Mouse (Mus musculus): ENCODE results near the gene Rfx1. TPM values are rescaled to one million over a fixed set of nuclear protein-coding genes. Genes with fewer than 3 reads are reported as not detected.

The Rfx1 gene
- total and polyA plus RNA-seq, 2 experiments from 2014 or later: 6.2 to 31.2 TPM

DNA sequence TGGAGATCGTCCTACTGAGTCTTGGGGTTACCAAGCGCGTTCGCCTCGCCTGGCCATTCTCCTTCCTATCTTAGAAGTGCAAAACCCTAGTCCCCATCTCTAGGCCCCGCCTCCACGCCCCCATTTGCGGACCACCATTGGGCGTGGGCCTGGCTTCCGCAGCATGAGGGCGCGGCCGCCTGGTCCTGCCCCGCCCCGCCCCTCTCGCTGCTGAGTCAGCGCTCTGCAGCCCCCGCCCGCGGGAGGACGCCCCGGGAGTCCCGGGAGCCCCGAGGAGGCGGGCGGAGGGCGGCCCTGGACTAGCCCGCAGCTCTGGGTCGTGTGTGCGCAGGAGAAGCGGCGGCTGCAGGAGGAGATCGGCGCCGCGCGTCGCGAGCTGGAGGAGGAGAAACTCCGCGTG, 40.8 kb upstream of the Rfx1 start:
- Histone ChIP-seq H3K9me3 (ENCODE audit: low read length) (no peaks in the 10 kb centered on the region), H3K4me3 (ENCODE audit: low read depth, low read length) (peak overlapping the region; percentile 48), H3K36me3 (ENCODE audit: insufficient read depth) (no peaks in the 10 kb centered on the region), H3K9ac (peak overlapping the region; percentile 55), H3K4me2 (ENCODE audit: low read depth) (peak overlapping the region; percentile 86), H3K27me3 (ENCODE audit: insufficient read depth, low read length) (peaks cover 8% of the 10 kb centered on the region), H3K27ac (ENCODE audit: low read depth, low read length) (no peak overlapping the region), H3K4me1 (ENCODE audit: insufficient read depth) (no peaks in the 10 kb centered on the region)
- TF ChIP-seq CTCF (IDR thresholded peaks at IDR 0.05; ENCODE audit: low read depth): no peak
- peak; percentile 72 for DNase-seq
- WGBS: 1% methylated on average over 41 of the region's 41 CpGs
- peak; percentile 81 for ATAC-seq

DNA sequence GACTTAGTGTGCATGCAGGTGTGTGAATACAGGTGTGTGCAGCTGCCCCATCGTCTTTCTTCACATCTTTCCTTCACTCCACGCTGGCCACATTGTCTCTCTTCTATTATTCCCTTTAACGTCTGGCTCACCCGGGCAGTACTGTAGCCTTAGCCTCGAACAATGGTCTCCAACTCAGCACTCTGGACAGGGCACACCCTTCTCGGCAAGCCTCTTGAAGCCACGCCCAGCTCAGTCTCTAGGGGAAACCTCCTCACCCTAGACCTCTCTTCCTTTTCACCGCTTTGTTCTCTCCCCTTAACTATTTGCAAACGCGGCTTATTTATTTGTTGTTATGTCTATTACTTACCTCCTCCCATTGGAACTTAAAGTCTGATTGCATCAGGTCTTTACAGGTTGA, 39.2 kb upstream of the Rfx1 start:
- Histone ChIP-seq H3K27ac (ENCODE audit: low read depth, low read length) (no peak overlapping the region), H3K9ac (no peak overlapping the region), H3K4me1 (ENCODE audit: insufficient read depth) (no peaks in the 10 kb centered on the region), H3K9me3 (ENCODE audit: low read length) (no peaks in the 10 kb centered on the region), H3K36me3 (ENCODE audit: insufficient read depth) (no peaks in the 10 kb centered on the region), H3K4me2 (ENCODE audit: low read depth) (no peak overlapping the region), H3K27me3 (ENCODE audit: insufficient read depth, low read length) (peaks cover 8% of the 10 kb centered on the region; the same call in 1 of the 2 replicates), H3K4me3 (ENCODE audit: low read depth, low read length) (no peak overlapping the region)
- 12% methylated on average over 10 of the region's 10 CpGs for WGBS
- TF ChIP-seq CTCF (IDR thresholded peaks at IDR 0.05; ENCODE audit: low read depth): no peak
- no peak for ATAC-seq
- DNase-seq: no peak

DNA sequence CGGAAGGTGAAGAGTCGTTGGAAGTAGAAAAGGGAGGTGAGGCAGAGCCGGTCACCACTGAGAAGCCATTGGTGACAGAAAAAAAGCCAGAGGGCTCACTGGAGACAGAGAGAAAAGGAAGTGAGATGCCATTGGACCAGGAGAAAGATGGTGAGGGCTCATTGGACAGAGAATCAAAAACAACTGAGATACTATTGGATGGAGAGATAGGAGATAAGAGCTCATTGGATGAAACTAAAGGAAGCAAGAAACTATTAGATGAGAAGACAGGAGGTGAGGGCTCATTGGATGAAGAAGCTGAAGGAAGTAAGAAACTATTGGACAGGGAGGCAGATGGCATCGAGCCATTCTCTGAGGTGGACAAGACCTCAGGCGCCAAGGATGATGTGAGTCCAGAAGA, 37.4 kb upstream of the Rfx1 start:
- Histone ChIP-seq H3K27me3 (ENCODE audit: insufficient read depth, low read length) (peaks cover 8% of the 10 kb centered on the region; the same call in 1 of the 2 replicates), H3K4me3 (ENCODE audit: low read depth, low read length) (no peak overlapping the region), H3K4me2 (ENCODE audit: low read depth) (no peak overlapping the region), H3K9ac (no peak overlapping the region), H3K9me3 (ENCODE audit: low read length) (no peaks in the 10 kb centered on the region), H3K4me1 (ENCODE audit: insufficient read depth) (no peaks in the 10 kb centered on the region), H3K36me3 (ENCODE audit: insufficient read depth) (no peaks in the 10 kb centered on the region), H3K27ac (ENCODE audit: low read depth, low read length) (no peak overlapping the region)
- no peak for DNase-seq
- TF ChIP-seq CTCF (IDR thresholded peaks at IDR 0.05; ENCODE audit: low read depth): no peak
- ATAC-seq: no peak
- WGBS: 91% methylated on average over 5 of the region's 5 CpGs

DNA sequence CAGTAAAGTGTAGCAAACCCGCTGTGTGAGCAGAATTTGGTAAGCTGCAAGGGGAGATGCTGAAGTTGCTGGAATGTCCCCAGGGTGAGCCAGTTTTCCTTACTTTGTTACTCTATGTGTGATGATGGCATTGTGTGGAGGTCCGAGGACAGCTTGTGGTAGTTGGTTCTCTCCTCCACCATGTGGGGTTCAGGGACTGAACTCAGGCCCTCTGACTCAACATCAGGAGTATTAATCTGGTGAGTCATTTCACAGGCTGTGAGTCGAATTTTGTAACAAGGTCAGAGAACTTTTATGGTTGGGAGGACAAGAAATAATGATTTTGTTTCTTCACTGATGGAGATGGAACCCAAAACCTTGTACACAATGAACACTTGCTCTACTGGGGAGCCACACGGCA, 33.9 kb upstream of the Rfx1 start:
- Histone ChIP-seq H3K27ac (ENCODE audit: low read depth, low read length) (no peak overlapping the region), H3K4me3 (ENCODE audit: low read depth, low read length) (no peak overlapping the region), H3K9ac (no peak overlapping the region), H3K36me3 (ENCODE audit: insufficient read depth) (no peaks in the 10 kb centered on the region), H3K4me2 (ENCODE audit: low read depth) (no peak overlapping the region), H3K9me3 (ENCODE audit: low read length) (no peaks in the 10 kb centered on the region), H3K4me1 (ENCODE audit: insufficient read depth) (no peaks in the 10 kb centered on the region), H3K27me3 (ENCODE audit: insufficient read depth, low read length) (no peaks in the 10 kb centered on the region)
- DNase-seq (no peak), ATAC-seq (no peak)
- WGBS: 80% methylated on average over 4 of the region's 4 CpGs
- no peak for TF ChIP-seq CTCF (IDR thresholded peaks at IDR 0.05; ENCODE audit: low read depth)

DNA sequence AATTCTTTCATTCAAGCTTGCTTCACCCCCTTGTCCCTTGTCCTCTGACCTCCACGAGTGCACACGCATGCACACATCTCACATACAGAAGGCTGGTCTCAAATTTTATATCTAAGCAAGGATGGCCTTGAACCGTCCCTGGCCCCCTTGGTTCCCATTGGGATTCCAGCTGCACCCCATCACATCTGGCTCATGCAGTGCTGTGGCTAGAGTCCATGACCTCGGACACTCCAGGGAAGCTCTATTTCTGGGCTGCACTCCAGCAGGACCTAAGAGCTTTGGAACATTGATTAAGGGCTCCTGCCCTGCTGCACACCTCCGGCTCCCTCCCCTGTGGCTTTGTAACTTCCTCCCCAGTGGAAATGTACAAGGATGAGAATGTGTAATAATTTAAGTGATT, 28.6 kb upstream of the Rfx1 start:
- no peak overlapping the region for H3K9ac ChIP-seq
- DNase-seq (no peak), ATAC-seq (no peak)
- H3K4me3 ChIP-seq (ENCODE audit: low read depth, low read length): no peak overlapping the region
- no peak for TF ChIP-seq CTCF (IDR thresholded peaks at IDR 0.05; ENCODE audit: low read depth)
- 81% methylated on average over 5 of the region's 5 CpGs for WGBS
- H3K36me3 ChIP-seq (ENCODE audit: insufficient read depth): no peaks in the 10 kb centered on the region
- H3K4me1 ChIP-seq (ENCODE audit: insufficient read depth): peaks cover 6% of the 10 kb centered on the region; the same call in 1 of the 2 replicates
- H3K27ac ChIP-seq (ENCODE audit: low read depth, low read length): no peak overlapping the region
- no peaks in the 10 kb centered on the region for H3K9me3 ChIP-seq (ENCODE audit: low read length)
- no peak overlapping the region for H3K4me2 ChIP-seq (ENCODE audit: low read depth)
- H3K27me3 ChIP-seq (ENCODE audit: insufficient read depth, low read length): peaks cover 10% of the 10 kb centered on the region

DNA sequence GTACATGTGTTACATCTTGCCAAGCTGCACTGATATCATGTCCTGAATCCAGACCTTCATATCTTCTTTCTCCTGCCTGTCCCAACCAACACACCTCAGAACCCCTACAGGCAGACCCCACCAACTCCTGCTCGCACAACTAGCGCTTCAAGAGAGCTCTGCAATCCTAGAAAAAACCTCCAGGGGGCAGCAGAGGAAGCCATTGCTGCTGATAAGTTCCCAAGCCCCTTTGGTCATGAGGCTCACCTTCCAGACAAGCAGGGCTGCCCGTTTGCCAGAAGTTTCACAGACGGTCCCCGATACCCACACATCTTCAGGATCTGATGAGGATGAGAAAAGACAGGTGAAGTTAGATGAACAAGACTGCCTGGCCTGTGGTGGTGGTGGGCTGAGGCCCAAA, 27.6 kb upstream of the Rfx1 start:
- Histone ChIP-seq H3K9me3 (ENCODE audit: low read length) (no peaks in the 10 kb centered on the region), H3K27me3 (ENCODE audit: insufficient read depth, low read length) (peaks cover 20% of the 10 kb centered on the region), H3K4me1 (ENCODE audit: insufficient read depth) (peaks cover 6% of the 10 kb centered on the region; the same call in 1 of the 2 replicates), H3K4me3 (ENCODE audit: low read depth, low read length) (no peak overlapping the region), H3K9ac (no peak overlapping the region), H3K36me3 (ENCODE audit: insufficient read depth) (no peaks in the 10 kb centered on the region), H3K27ac (ENCODE audit: low read depth, low read length) (no peak overlapping the region), H3K4me2 (ENCODE audit: low read depth) (no peak overlapping the region)
- 5% methylated on average over 5 of the region's 5 CpGs for whole genome bisulfite sequencing
- TF ChIP-seq CTCF (IDR thresholded peaks at IDR 0.05; ENCODE audit: low read depth): peak; percentile 88
- DNase-seq (peak; percentile 90), ATAC-seq (peak; percentile 50; the same call in 1 of the 2 replicates)

DNA sequence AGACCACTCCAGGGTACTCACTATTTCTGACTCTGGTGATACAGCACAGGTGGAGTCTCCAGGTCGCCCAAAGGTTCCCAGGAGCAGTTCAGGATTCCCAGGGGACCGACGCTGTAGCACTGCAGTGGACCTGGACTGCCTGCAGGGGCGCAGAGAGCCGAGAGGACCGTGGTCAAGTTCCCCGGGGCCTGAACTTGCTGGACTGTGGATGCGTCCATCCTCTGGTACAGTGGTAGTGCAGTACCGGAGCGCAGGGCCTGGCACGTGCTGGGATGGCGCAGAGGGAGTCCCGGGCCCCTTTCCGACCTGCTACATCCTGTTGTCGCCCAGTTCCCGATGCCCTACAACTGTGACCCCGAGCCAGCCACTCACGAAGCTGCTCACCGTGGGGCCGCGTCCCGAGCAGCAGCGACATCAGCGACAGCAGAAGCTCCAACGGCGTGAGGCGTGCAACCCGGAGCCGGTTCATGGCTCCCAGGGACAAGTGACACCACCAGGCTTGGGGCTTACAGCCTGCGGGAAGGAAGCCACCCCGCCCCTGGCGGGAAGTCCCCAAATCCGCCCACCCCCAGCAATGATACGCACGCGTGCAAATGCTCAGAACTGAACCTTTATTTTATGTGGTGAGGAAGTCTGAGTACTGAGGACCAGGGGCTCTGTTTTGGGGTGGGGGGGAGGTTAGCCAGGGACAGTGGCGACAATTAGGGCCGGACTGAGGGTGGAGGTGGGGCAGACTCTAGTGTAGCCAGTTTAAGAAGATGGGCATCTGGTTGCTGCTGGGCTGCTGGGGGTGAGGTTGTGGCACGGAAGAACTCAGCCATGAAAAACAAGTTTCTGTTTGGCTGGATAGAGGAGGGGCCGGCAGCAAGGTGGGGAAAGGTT, 24.3 kb upstream of the Rfx1 start, which contains the start of gene Il27ra:
Gene Il27ra (minus strand): TSS at position 524 of the 882 bp plus-strand sequence.
- DNase-seq: peak; percentile 37
- Histone ChIP-seq H3K4me1 (ENCODE audit: insufficient read depth) (peaks cover 6% of the 10 kb centered on the region; the same call in 1 of the 2 replicates), H3K27ac (ENCODE audit: low read depth, low read length) (no peak within 1 kb of the TSS), H3K4me3 (ENCODE audit: low read depth, low read length) (peak within 1 kb of the TSS; percentile 28), H3K4me2 (ENCODE audit: low read depth) (peak within 1 kb of the TSS; percentile 61), H3K27me3 (ENCODE audit: insufficient read depth, low read length) (peaks cover 34% of the 10 kb centered on the region), H3K36me3 (ENCODE audit: insufficient read depth) (no peaks in the 10 kb centered on the region), H3K9me3 (ENCODE audit: low read length) (no peaks in the 10 kb centered on the region), H3K9ac (peak within 1 kb of the TSS; percentile 18; the same call in 1 of the 2 replicates)
- peak; percentile 73 for TF ChIP-seq CTCF (IDR thresholded peaks at IDR 0.05; ENCODE audit: low read depth)
- peak; percentile 58 for ATAC-seq
- WGBS: 5% methylated on average over 40 of the region's 40 CpGs
